Comparison of ENCODE assay signal across 14 mouse cellular contexts in the genomic region with DNA sequence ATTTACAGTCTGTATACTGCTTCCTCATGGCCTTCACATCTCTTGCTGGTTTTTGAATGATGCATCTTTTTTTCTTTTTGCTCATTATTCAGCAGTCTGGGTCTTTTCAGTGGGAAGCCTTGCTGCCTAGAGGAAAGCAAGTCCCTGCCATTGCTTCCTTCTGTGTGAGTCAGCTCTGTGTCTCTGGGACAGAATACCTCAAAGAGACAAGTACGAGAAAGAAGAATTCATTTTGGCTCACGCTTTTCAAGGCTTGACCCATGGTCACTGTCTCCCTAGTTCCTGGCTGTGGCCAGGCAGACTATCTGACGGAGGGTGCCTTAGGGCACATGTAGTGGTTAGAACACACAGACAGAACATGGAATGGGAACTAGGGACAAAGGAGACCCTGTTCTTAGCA. TPM values are rescaled to one million over a fixed set of nuclear protein-coding genes. Genes with fewer than 3 reads are reported as not detected.
"Had no signal": no experiment of that assay in that cellular context is flagged by ENCODE, and none has a peak within 500 bp of the region (broad histone marks: within the 10 kb centered on the region; RNA-seq: fewer than 3 reads in every experiment).

No protein-coding gene starts in this region.

- H3K9me3 ChIP-seq: limb, embryonic 12.5 days; midbrain, embryonic 10.5 days had no signal

- H3K4me1 ChIP-seq: limb, embryonic 12.5 days had no signal

- H3K4me3 ChIP-seq: limb, embryonic 12.5 days; midbrain, embryonic 10.5 days had no signal

- H3K27me3 ChIP-seq: limb, embryonic 12.5 days had no signal

- DNase-seq: kidney, adult 8-10 months; kidney, postnatal 36 days; layer of hippocampus, adult 9-11 months; layer of hippocampus, postnatal 36 days; lung, adult 18-20 months; lung, postnatal 4 days had no signal

- H3K27ac ChIP-seq: limb, embryonic 12.5 days; liver, embryonic 14.5 days; midbrain, embryonic 10.5 days; stomach, postnatal 0 days had no signal

- ATAC-seq: intestine, postnatal 0 days; lung, postnatal 0 days had no signal

- H3K36me3 ChIP-seq: limb, embryonic 12.5 days; midbrain, embryonic 10.5 days had no signal

- H3K4me2 ChIP-seq: limb, embryonic 12.5 days had no signal

- H3K9ac ChIP-seq: limb, embryonic 12.5 days; liver, embryonic 14.5 days had no signal

RNA-seq across cellular contexts. Expression of gene Xrra1, which starts 35.1 kb away (rescaled TPM):
- total RNA-seq: liver, adult 2 months; neutrophil, adult 5-6 weeks had no signal
- polyA plus RNA-seq: liver, adult 2 months; liver, embryonic 14.5 days had no signal
